Mouse (Mus musculus) midbrain, postnatal 0 days (tissue): ENCODE measurements around the gene Unc45b. TPM values are rescaled to one million over a fixed set of nuclear protein-coding genes. Genes with fewer than 3 reads are reported as not detected.

Experiments
- ATAC-seq: fragments of 200-750 bp; cut with Nextera tagmentation; 2 replicates; pipeline ENCODE4 v1.8.0; 2017; ENCODE audit warnings: moderate number of reproducible peaks, mild to moderate bottlenecking, moderate TSS enrichment, moderate library complexity; ENCODE audit not compliant: low FRiP score
- DNase-seq: peaks from one replicate; pipeline ENCODE4 v3.0.0-alpha.2; 2015; ENCODE audit warnings: low spot score
- H3K27ac ChIP-seq: fragments of 300-500 bp; sonication (generic); 2 replicates; pipeline ENCODE4 v1.5.1; 2014; ENCODE audit warnings: low read depth, mild to moderate bottlenecking, low read length, mixed read lengths
- H3K27me3 ChIP-seq: fragments of 300-500 bp; sonication (generic); 2 replicates; pipeline ENCODE4 v1.6.1; 2014; ENCODE audit warnings: low read length, control low read depth, mixed read lengths; ENCODE audit not compliant: insufficient read depth
- H3K36me3 ChIP-seq: fragments of 300-500 bp; sonication (generic); 2 replicates; pipeline ENCODE4 v1.6.1; 2014; ENCODE audit warnings: low read length, control low read depth, mixed read lengths; ENCODE audit not compliant: insufficient read depth
- H3K4me1 ChIP-seq: fragments of 300-500 bp; sonication (generic); 2 replicates; pipeline ENCODE4 v1.6.1; 2014; ENCODE audit warnings: mild to moderate bottlenecking, control low read depth, antibody characterized with exemption, low read length, mixed read lengths; ENCODE audit not compliant: insufficient read depth
- H3K4me2 ChIP-seq: fragments of 300-500 bp; sonication (generic); 2 replicates; pipeline ENCODE4 v1.6.1; 2014; ENCODE audit warnings: low read depth, mild to moderate bottlenecking, low read length, mixed read lengths; ENCODE audit not compliant: poor library complexity, severe bottlenecking
- H3K4me3 ChIP-seq: fragments of 300-500 bp; sonication (generic); 2 replicates; pipeline ENCODE4 v1.5.1; 2014; ENCODE audit warnings: low read depth, mild to moderate bottlenecking, low read length, moderate library complexity
- H3K9ac ChIP-seq: fragments of 300-500 bp; sonication (generic); replicated peaks from 2 replicates; pipeline ENCODE4 v1.6.1; 2014; ENCODE audit warnings: mild to moderate bottlenecking, low read length, moderate library complexity, mixed read lengths; ENCODE audit not compliant: poor library complexity, severe bottlenecking
- H3K9me3 ChIP-seq: fragments of 300-500 bp; sonication (generic); 2 replicates; pipeline ENCODE4 v1.6.1; 2016; ENCODE audit warnings: low read length, control low read depth
- CTCF ChIP-seq: IDR thresholded peaks from 2 replicates; pipeline ENCODE4 v1.5.1; 2016; ENCODE audit warnings: antibody characterized with exemption, mild to moderate bottlenecking
- WGBS: fragments of 180-500 bp; shearing (Covaris S2); extraction: QIAGEN DNeasy Blood & Tissue Kit; methylation state at CpG from one replicate; pipeline ENCODE4 v1.1.7; 2014; 5-methylcytosine and 5-hydroxymethylcytosine counted together
- polyA plus RNA-seq: library from polyadenylated mRNA; unstranded; fragments of >200 nt; fragmentation: Nextera tagmentation; extraction: Ambion mirVana; gene quantifications from 2 replicates; pipeline ENCODE4 v1.2.1, GENCODE M21; 2015
- total RNA-seq: library from RNA; depleted of rRNA; stranded (reverse); fragments of >200 nt; gene quantifications from 2 replicates; pipeline ENCODE4 v1.2.3, GENCODE M21; 2014; rRNA removed

The Unc45b gene
- total RNA-seq (0.05 and 0.19 TPM in 2 replicates), polyA plus RNA-seq (2.9 and 3.1 TPM in 2 replicates)

DNA sequence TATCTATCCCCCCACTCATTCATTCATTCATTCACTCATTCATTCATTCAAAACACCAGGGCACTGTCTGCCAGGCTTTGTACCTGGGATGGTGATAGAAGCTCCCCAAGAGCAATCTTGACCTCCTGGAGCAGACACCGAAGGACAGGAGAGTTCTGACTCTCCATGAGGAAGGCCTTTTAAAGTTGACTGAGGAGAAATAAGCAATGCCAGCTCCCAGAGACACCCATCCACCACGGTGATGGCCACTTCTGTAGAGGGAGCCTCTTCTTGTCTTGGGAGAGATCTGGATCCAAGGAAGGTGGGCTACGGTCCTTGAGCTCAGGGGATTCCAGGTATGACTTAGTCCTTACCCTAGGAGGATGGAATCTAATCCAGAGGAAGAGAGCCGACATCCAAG, at the start of gene Unc45b:
Unc45b (plus strand) TSS at position 301 of the 400 bp plus-strand sequence.
- Histone ChIP-seq H3K36me3 (peaks cover 9% of the 10 kb centered on the region), H3K4me3 (no peak within 1 kb of the TSS), H3K27ac (no peak within 1 kb of the TSS), H3K9ac (no peak within 1 kb of the TSS), H3K4me1 (0 out of 2 replicates have a peak, but pooled peaks cover 6% of the 10 kb centered on the region), H3K9me3 (no peaks in the 10 kb centered on the region), H3K27me3 (0 out of 2 replicates have a peak, but pooled peaks cover 5% of the 10 kb centered on the region), H3K4me2 (no peak within 1 kb of the TSS)
- no peak for ATAC-seq
- WGBS, result 89% methylated on average over 4 of the region's 4 CpGs
- no peak for DNase-seq
- TF ChIP-seq CTCF, result no peak

DNA sequence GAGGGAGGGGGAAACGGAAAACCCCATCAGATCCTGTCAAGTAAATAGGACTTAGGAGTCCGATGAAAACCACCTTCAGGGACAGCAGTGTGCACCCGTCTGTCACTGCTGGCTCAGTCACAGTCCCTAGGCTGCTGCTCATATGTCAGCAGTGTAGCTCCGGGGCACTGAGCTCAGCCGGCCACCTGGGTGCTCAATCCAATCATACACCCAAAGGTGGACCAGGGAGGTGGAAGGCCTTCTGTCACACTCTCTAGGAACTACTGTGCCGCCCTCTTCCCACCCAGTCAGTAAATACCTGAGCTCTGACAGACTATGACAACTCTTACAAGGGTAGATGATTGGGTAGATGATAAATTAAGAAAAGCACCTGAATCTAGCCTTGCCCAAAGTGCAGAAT, 49.6 kb upstream of the Unc45b start:
- WGBS, result 80% methylated on average over 6 of the region's 6 CpGs
- no peaks in the 10 kb centered on the region for H3K36me3 ChIP-seq
- H3K4me2 ChIP-seq, result no peak overlapping the region
- no peak overlapping the region for H3K9ac ChIP-seq
- H3K4me1 ChIP-seq, result no peaks in the 10 kb centered on the region
- H3K4me3 ChIP-seq, result no peak overlapping the region
- ATAC-seq (no peak), DNase-seq (no peak)
- no peak for TF ChIP-seq CTCF
- no peaks in the 10 kb centered on the region for H3K9me3 ChIP-seq
- H3K27me3 ChIP-seq, result no peaks in the 10 kb centered on the region
- no peak overlapping the region for H3K27ac ChIP-seq

DNA sequence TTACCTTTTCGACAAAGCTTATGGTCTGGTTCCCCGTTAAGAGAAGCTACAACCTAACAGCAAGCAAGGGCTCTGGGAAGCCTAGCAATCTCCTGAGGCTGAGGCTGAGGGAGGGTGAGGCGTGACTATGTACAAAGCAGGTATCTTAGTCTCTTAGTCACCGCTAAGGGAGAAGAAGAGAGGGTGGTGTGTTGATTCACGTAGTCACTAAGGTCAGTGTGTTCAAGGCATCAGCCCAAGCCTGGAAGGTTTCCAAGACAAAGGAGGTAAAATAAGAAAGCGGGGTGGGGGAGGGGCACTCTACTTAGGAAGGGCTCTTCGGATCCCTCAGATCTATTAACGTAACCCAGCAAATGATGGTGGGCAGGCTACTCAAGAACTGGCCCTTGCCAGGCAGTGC, 48.8 kb upstream of the Unc45b start:
- Histone ChIP-seq H3K4me3 (no peak overlapping the region), H3K27ac (no peak overlapping the region), H3K4me2 (no peak overlapping the region), H3K9ac (no peak overlapping the region), H3K27me3 (no peaks in the 10 kb centered on the region), H3K36me3 (no peaks in the 10 kb centered on the region), H3K4me1 (no peaks in the 10 kb centered on the region), H3K9me3 (no peaks in the 10 kb centered on the region)
- no peak for TF ChIP-seq CTCF
- DNase-seq (no peak), ATAC-seq (no peak)
- WGBS, result 73% methylated on average over 8 of the region's 8 CpGs

DNA sequence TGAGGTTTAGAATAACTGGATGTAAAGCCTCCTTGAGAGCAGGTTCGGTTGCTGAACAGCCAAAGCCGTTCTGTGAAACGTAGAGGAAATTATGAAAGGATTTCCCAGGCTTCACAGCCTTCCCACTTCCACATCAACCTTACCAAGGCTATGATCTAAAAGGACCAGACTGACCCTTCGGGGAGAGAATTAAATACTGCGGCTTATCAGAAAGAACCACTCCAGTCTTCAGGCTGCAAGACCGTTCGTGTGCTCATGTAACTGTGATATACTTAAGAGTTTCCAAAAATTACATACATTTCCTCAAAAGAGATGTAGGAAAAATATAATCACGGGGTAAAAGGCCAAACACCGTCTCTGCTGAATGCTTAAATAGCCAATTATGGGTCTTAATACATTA, 47.7 kb upstream of the Unc45b start:
- ATAC-seq, result no peak
- no peak for TF ChIP-seq CTCF
- H3K27ac ChIP-seq, result no peak overlapping the region

DNA sequence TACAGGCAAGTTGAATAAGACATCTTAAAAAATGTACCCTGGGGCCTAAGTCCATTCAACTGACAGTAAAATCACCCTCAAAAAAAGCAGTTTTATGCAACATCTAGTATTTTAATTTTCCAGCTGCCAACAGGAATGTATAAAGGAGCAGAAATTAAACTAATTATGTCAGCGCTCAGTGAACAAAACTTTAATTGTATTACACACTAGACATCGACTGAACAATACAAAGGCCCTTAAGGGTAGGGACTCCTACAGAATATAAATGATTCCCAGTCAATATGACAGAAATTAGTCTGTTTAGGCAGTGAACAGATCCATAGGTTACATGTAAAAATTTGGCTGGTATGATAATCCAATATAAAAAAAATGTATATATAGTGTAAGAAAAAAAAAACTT, 47.3 kb upstream of the Unc45b start:
- DNase-seq, result no peak
- H3K27me3 ChIP-seq, result no peaks in the 10 kb centered on the region
- H3K4me3 ChIP-seq, result no peak overlapping the region
- ATAC-seq, result no peak
- H3K27ac ChIP-seq, result no peak overlapping the region
- 29% methylated on average over 2 of the region's 2 CpGs for WGBS
- no peak overlapping the region for H3K4me2 ChIP-seq
- no peaks in the 10 kb centered on the region for H3K9me3 ChIP-seq
- no peaks in the 10 kb centered on the region for H3K4me1 ChIP-seq
- no peak for TF ChIP-seq CTCF
- H3K36me3 ChIP-seq, result no peaks in the 10 kb centered on the region
- H3K9ac ChIP-seq, result no peak overlapping the region

More for the DNA sequence above, 47.7 kb upstream of the Unc45b start:
- Histone ChIP-seq H3K9me3 (no peaks in the 10 kb centered on the region), H3K4me2 (no peak overlapping the region), H3K4me1 (no peaks in the 10 kb centered on the region), H3K9ac (no peak overlapping the region), H3K27me3 (no peaks in the 10 kb centered on the region), H3K36me3 (no peaks in the 10 kb centered on the region), H3K4me3 (no peak overlapping the region)
- 51% methylated on average over 9 of the region's 9 CpGs for WGBS
- no peak for DNase-seq

DNA sequence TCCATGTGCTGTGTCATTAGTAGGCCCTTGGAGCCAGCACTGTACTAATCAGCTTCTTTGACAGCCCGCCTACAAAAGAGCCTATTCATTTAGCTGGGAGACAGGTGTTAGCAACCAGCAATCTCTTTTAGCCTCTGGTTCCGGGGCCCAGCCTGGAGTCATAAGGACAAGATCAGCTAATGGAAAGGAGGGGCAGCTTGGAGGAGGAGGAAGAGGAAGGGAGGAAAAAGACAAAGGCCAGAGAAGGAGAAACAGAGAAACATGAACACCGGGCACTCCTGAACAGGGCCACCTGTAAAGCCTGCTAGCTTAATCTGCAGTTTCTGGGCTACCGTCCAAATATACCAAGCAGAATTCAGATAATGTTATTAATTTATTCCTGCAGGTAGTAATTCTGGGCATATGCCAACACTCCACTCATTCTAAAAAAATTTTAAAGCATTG, 46.8 kb upstream of the Unc45b start:
- Histone ChIP-seq H3K36me3 (no peaks in the 10 kb centered on the region), H3K27ac (no peak overlapping the region), H3K27me3 (no peaks in the 10 kb centered on the region), H3K9ac (no peak overlapping the region), H3K4me3 (no peak overlapping the region), H3K4me1 (no peaks in the 10 kb centered on the region), H3K4me2 (no peak overlapping the region), H3K9me3 (no peaks in the 10 kb centered on the region)
- TF ChIP-seq CTCF, result no peak
- DNase-seq (no peak), ATAC-seq (no peak)
- 44% methylated on average over 4 of the region's 4 CpGs for WGBS
